13 mouse cellular contexts compared by ENCODE assay signal in genomic region chr6:54263890-54264289, GRCm38 (mm10).
DNase-seq lines count a peak whose midpoint lies in the region.
"Had no signal": no experiment of that assay in that cellular context is flagged by ENCODE, and none has a peak within 500 bp of the region (broad histone marks: within the 10 kb centered on the region; RNA-seq: fewer than 3 reads in every experiment).

No protein-coding gene starts in this region.

- DNase-seq in heart, adult 11 months = peak; percentile 80
- no peak for DNase-seq in heart, postnatal 14 days
- peak; percentile 38 for DNase-seq in layer of hippocampus, adult 11-12 months (ENCODE audit: low spot score)
- DNase-seq in layer of hippocampus, postnatal 10 days (ENCODE audit: low spot score in 2 of 2) = no peak
- DNase-seq in ovary, adult 18-20 months (ENCODE audit: low spot score) = peak; percentile 30
- DNase-seq in ovary, postnatal 10 days (ENCODE audit: low spot score) = no peak
- no peak for DNase-seq in right cerebral cortex, postnatal 10 days (ENCODE audit: low spot score in 2 of 2)
- DNase-seq: adrenal gland, adult 2 months; adrenal gland, postnatal 25 days; cerebellum, adult 8-10 months; cerebellum, postnatal 25 days; gastrocnemius, postnatal 10 days; heart, adult 2 months had no signal

- intact Hi-C loops in heart, postnatal 14 days (cut with DNase I) = no loop called here

Comparison
In these comparisons a context has a peak if more than half of its experiments do, and no peak if none do; other contexts are left out.
1. DNase-seq: peak in heart, adult 11 months (single experiment), layer of hippocampus, adult 11-12 months (single experiment) and ovary, adult 18-20 months (single experiment); none in heart, postnatal 14 days (0 of 2), layer of hippocampus, postnatal 10 days (0 of 2), ovary, postnatal 10 days (single experiment) and right cerebral cortex, postnatal 10 days (0 of 2).